Mouse (Mus musculus) MEL-GATA-1-ER (cell line): Measurements from ENCODE around the gene Bst1.

Experiments used
- DNase-seq: peaks from one replicate; pipeline ENCODE4 v3.0.0-alpha.2; 2012; ENCODE audit warnings: low read depth; ENCODE audit errors: extremely low read depth

Gene Bst1

DNA sequence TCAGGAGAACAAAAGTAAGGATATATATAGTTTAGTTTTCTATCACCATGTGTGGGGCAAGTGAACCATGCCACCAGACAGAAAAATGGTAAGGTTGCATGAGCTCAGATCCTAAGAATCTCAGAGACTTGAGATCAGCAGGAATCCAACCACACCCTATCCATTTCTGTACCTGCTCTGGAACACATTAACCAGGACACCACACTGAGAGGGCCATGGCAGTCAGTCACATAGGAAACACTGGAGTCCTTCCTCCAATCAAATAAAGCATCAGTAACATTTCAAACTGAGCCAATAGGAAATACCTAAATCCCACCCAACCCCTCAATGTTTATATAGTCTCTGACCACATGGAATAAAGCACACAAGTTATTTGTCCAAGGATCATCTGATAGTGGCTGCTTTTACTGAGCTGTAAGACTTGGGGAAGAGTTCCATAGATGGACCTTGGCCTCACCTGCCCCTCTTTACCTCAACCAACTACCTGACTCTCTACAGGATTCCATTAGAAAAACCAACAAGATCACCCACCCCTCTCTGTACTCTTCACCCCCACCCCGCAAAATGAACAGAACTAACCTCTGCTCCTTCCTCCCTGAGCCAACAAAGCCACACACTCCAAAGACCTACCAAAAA lies 8.1 kb upstream of the Bst1 start:
- no peak for DNase-seq

DNA sequence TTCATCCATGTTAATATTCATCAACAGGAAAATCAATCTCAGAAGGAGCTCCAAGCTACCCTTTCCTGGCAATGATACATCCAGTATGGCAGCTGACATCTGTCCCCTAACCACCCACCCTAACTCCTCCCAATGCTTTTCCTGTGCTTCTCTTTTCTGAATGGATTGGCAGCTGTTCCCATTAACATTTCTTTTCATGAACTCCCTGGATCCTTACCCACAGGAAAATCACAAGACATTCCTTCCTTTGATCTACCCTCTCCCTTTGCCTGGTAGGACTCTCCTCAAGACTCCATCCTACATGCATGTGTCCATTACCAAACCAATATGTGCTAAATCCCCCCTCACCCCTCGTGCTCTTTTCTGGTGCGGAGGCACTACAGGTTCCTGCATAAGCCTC lies 4.1 kb upstream of the Bst1 start:
- no peak for DNase-seq

DNA sequence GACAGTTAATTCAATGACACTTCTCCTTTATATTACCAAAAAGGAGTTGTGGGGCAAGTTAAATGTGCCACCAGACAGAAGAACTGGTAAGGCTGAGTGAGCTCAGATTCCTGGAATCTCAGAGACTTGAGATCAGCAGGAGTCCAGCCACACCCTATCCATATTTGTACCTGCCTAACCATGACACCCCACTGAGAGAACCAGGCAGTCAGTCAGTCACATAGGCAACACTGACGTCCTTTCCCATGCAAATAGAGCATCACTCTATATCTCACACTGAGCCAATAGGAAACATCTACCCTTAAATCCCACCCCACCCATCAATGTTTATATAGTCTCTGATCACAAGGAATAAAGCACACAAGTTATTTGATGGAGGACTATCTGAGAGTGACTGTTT lies 2.9 kb upstream of the Bst1 start:
- no peak for DNase-seq

DNA sequence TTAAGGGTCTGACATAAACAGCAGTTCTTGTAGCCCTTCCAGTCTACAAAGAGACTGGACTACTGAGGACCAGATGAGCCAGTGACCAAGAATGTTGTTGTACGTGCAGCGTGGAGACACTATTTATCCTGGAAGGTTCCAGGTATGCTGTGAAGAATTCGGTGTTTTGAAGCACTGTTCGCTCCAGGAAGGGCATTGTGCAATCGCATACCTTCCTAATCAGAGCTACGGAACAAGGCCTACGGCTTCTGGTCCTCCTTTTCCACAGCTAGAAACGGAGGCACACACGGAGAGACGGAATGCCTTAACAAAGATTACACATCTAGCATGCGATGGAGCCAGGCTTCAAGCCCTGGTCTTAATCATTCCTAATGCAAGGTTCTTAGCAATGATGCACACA lies 2.1 kb downstream of the Bst1 start:
- DNase-seq, result no peak

DNA sequence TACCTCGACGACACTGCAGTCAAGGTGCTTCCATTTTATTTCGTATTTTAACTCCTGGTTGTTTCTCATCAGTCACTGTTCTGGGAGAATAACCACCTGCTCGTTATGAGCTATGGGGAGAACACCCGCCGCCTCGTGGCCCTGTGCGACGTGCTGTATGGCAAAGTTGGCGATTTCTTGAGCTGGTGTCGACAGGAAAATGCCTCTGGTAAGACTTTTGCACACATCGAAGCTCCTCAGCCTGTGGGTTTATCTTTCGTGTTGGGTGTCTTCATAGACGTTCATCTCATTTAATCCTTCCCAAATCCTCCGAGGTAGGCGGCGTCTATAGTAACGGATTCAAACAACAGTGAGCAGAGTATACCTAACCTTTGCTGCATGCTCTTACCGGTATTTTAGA lies 2.9 kb downstream of the Bst1 start, which contains the start of gene Fbxl5:
Fbxl5 (minus strand) TSS at position 101 of the 400 bp plus-strand sequence.
- no peak for DNase-seq

DNA sequence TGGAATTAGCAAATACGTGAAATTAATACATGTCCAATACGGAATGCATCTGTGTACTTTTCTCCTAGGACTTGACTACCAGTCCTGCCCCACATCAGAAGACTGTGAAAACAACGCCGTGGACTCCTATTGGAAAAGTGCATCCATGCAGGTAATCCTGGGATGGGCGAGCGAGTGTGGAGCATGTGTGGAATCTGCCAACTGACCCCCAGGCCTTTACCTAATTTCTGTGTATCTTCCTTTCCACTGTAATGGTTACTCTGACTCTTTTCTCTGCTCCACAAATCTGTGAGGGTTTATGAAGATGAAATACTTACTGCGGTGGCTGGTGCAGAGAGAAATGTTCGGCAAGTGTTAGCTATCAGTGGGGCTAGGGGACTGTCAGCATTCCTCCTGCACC lies 3.5 kb downstream of the Bst1 start:
- DNase-seq, result no peak

DNA sequence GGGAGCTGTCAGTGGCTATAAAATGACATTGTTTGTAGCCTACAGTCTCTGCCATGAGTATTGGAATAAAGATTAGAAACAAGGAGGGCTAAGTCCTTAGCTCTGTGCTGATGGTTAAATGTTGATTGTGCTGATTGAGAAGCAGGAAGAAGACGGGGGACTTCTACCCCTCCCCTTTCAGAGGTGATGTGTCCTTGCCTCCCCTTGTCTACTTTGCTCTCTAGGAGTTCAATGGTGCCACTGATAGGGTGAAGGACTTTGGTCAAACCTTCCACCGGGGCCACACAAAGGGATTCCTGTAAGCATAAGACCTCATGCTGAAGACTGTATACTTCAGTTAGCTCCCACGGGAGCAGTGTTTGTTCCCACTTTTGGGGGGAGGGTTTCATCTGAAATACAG lies 4.1 kb downstream of the Bst1 start:
- DNase-seq, result no peak

DNA sequence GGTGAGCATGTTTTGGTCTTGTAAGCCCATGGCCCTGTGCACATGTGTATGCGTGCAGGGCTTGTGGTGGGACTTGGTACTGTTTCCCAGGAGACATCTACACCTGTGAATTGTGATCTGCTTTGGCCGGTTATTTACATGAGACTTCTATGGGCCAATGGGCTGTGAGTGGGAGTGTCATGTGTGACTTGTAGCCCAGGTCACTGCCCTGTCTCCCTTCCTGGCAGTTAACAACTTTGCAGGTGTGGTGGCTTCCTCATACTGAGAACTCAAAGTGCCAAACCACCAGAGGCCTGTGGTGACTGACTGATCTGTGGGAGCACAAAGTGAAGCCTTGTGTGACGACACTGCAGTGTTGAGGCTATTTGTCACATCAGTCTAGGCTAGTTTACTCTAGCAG lies 5.9 kb downstream of the Bst1 start:
- DNase-seq, result no peak

DNA sequence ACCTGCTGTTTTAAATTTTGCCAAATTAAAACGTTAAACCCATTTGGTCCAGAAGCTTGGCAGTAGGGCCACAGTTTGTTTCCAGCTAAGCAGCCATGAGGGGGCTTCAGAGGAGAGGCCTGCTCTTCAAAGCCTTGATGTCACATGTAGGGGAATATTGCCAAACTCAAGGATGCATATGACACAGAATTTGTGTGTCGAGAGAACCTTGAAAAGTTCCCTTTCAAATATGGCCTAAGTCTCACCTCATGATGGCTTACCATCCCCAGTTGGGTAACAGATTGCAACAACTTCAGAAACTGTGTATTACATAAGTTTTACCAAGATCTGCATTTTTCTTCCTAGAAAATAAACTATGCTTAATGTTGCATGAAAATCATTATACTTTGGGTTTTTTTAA lies 8.2 kb downstream of the Bst1 start:
- DNase-seq, result no peak

DNA sequence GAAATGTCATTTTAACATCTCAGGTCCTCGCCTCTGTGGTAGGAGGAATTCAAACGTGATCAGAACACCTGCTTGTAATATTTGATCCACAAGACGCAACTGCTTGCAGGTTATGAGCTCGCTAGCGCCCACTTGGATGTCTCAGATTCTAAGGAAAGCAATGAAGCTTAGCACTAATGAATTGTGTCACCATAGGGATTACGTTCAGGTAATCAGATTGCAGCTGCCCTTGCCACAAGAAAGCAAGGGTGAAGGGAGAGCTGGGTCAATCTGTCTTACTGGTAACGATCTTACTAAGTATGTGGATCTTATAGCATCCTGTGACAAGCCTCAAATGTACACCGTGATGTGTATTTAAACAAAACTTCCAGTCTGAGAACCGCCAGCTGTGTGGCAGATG lies 8.7 kb downstream of the Bst1 start:
- no peak for DNase-seq

DNA sequence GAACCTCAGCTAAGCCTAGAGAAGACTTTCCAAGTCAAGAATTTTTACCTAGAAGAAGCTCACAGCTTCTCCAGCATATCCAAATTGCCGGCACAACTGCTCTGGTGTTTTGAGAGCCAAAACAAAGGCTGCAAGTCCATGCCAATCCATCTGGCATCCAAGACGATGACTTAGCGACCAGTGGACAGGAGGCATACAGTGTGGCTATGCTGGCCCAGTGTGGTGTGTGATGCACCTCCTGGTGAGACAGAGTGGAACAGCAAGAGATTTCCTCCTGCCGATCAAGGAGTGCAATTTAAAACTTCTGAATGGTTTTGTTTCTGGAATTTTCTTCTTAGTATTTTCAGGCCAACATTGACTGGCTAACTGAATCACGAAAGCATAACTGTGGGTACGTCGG lies 17.9 kb downstream of the Bst1 start:
- DNase-seq, result no peak

DNA sequence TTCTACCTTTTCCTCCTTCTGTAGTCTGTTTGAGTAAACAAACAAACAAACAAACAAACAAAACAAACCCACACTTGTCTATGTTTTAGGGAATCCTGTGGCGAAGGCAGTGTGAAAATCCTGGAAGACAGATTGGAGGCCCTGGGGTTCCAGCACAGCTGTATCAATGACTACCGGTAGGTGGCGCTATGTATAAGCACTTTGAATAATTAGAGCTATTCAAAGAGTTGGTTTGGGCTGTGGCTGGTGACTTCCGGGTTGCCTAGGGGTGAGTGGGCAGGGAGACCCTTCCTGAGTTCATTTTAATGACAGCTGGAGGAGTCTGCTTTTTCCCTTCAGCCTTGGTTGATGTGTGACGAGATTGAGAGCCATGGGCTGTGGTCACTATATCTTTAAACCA lies 18.7 kb downstream of the Bst1 start:
- DNase-seq, result no peak

DNA sequence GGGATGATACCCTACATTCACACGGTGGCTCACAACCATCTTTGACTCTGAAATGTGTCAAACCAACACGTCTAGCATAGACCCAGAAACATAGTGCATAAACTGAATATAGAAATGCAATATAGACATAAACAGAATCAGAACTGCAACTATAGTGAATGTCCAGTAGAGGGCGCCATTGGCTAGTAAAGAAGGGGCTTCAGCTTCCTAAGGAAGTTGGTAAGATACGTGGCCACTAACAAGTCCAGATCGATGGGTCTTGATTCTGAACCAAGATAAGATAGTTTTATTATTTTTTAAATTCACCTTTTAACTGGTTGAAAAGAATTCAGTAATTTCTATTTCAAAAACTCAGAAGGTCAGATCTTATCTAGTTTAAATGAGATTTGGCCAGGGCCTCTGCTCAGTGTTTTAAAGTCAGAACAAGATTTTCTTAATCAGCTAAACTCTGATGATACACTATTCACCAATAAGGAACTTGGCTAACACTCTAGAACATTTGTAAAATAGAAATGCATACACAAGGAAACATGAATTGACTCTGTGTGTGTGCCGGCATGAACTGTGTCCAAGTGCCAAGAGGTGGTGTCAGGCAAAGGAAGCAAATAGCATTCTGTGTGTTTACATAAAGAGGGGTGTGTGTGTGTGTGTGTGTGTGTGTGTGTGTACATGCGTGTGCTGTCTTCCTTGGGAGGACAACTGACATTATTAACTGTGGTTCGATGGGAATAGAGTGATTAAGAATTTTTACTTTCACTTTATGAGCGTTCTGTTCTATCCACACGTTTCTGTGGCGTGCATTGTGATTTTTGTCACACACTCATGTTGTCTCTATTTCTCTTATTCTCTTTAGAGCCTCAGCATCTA lies 22.7 kb downstream of the Bst1 start:
- DNase-seq, result peak; percentile 80

DNA sequence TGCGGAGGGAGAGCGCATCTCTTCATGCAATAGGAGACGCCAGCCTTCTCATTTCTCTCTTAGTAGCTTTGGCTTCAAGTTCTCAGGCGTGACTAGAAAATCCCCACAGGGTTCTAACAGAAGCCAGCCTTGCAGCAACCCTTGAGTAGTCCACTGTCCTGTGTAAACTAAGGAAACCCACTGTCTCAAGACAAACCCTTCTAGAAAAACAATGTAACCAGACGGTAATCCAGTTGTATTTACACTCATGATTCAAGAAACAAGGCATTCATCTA lies 23.3 kb downstream of the Bst1 start:
- no peak for DNase-seq

DNA sequence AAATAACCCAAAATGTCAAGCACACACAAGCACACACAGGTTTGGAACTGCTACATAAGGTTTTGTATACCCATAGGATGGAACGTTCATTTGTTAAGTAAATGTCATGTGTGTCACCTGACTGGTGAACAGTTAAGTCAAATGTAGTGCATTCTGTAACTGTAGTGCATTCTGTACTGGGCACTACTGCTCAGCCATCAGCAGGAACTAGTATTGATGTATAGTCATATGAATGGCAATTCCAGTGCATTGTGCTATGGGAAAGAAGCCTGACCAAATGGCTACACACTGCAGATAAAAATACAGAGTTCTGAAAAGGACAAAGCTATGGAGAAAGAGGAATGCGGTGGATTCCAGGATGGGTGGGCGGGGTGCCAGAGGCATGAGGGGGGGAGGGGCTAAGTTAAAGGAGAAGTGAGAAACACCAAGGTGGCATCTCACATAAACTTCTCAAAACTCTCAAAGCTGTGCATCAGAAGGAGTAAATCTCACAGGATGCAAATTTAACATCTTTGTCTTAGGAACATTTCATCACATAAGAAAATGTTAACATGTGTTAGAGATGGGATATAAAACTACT lies 24.0 kb downstream of the Bst1 start:
- DNase-seq, result no peak

DNA sequence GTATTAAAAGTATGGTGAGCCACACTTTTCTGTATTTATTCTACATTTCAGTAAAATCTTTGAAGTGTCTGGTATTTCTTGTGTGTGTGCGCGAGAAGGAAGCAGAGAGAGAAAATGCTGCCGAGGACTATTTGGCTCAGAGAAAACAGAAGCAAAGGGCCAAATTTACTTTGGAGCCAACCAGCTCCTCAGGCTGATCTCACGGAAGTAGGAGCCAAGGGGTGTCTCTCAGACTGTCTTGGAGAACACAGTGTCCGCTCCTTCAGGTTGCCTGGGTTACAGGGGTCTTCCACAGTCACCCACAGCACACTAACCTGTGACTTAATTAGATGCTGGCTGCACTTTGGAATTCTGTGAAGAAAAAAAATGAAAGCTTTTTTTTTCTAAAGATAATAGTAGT lies 26.4 kb downstream of the Bst1 start:
- DNase-seq, result no peak

DNA sequence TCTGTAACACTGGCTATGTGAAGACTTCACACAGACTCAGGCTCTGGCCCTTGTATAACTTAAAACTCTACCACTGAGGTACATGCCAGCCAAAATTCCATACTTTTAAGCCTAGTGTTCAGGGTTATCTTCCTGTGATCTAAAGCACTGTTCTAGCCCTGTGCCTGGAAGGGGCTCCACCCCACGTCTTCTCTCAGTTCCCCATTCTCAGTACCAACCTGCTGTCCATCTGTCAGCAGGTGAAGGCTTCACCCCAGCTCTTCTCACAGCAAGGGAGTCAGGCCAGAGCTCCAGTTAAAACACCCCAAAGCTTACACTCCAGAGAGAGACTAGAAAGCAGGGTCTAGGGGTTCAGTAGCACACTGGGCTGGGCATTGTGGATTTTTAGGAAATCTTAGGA lies 27.0 kb downstream of the Bst1 start:
- no peak for DNase-seq

DNA sequence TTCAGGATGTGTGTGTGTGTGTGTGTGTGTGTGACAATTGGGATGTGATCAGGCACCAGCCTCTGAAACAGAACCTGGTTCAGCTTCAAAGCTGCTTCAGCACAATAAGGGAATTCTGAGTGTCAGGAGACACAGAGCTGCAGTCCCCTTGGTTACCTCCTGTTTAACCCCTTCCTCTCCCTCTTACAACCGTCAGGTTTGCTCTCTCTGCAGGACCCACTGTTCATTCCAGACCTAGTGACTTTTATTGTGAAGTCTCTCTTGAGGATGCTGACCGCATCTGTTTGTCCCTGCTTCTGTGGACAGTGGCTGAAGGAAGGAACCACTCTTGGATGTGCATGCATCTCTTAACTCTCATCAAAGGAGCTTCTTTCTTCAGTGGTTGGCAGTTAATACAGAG lies 27.5 kb downstream of the Bst1 start:
- no peak for DNase-seq

DNA sequence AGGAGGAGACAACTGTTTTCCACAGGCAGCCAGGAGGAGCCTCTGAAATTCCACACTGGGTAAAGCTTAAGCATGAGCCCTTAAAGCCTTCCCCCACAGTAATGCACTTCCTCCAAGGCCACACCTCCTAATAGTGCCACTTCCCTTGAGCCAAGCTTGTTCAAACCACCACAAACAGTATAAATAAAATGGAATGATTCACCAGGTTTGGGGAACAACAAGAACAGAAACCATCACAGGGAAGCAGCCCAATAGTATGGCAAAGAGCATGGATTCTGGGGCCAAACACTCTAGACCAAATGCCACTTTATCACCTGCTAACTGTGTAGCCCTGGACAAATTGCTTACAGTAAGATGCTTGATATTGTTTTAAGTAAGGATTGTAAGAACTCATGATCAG lies 28.9 kb downstream of the Bst1 start:
- DNase-seq, result no peak

DNA sequence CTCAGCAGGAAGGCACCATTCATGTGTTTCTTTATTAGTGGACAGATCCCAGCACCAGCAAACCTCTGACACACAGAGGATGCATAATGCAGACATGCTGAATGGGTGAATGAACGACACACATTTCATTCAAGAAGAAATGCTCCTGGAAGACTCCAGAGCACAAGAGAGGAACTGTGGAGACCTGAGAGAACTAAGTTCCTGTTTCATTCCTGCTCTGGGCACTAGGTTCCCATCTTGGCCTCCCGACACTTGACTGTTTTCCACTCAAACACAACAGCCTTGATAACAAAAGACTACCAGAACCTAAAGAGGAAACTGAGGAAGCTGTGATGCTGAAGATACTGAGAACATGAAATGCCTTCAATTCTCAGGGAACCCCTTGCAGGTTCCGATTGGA lies 29.6 kb downstream of the Bst1 start:
- no peak for DNase-seq

DNA sequence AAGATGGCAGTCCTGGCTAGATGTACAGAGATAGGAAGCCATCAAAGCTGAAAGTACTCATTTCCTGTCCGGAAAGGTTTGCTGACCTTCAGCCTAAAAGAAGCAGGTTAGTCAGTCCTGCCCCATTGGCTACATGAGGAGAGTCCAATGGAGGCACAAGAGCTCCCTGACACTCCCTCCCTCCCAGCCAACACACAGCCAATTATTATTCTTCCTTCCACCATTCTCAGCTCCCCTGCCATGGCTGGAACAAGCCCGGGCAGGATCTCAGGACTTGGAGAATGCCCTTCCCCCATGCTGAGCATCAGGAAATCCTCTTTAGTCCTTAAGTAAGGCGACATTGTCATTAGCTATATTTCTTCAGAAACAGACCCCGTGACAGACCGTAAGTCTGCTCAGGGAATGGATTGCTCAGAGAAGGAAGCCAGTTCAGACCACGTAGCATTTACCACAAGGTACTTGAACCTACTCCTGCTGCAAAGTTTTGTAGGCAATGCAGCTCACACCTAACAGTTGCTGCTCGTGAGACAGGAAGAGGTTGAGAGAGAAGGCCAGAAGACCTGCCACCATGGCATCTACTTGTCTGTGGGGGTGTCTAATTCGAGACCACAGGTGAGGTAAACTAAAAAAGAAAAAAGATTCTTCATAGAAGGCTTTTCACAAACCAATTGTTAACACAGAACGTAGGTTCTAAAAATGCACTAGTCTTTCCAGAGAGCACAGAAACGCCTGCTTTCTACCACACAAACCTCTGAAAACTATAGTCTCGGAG lies 34.6 kb downstream of the Bst1 start:
- no peak for DNase-seq

DNA sequence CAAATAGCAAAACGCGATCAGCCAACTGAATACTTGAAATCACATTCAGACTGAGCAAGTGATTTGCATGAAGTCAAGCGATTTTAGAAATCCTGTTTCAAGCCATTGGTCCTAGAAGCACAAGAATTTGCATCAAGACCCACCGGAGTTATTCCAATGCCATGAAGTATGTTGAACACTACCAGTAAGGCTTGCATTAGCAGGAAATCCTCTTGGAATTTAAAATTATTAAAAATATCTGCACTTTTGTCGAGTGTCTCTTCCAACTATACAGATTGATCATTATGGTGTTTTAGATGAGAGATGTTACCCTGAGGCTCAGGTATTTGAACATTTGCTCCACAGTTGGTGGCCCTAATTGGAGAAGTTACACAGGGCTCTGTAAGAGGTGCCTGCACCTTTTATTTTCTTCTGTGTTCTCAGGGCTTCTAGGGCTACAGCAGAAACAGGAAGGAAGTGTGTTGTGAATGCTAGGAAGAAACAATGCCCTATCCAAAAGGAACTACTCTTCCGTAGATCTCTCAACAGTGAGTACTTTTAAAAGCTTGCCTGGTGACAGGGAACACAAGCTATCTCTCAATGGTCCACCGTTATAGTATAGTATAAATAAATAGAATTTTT lies 35.3 kb downstream of the Bst1 start:
- no peak for DNase-seq
